Mouse (Mus musculus): Measurements from ENCODE around the gene Ikzf1. TPM values are rescaled to one million over a fixed set of nuclear protein-coding genes. Genes with fewer than 3 reads are reported as not detected.

Ikzf1 gene
- polyA plus RNA-seq, 1 experiment from 2014 or later, result 12.5 TPM

GRCm38 (mm10) chr11:11695211-11695887 is 10.5 kb downstream of the Ikzf1 start:
- Histone ChIP-seq H3K27ac (ENCODE audit: low read depth) (0 out of 2 replicates have a peak overlapping the region, but pooled peaks have one; percentile 11), H3K4me3 (ENCODE audit: low read depth, low read length) (no peak overlapping the region), H3K9ac (replicated peaks) (0 out of 2 replicates have a peak overlapping the region, but pooled peaks have one; percentile 12), H3K36me3 (replicated peaks; ENCODE audit: insufficient read depth, low read length) (peaks cover 14% of the 10 kb centered on the region), H3K4me1 (ENCODE audit: insufficient read depth) (peaks cover 37% of the 10 kb centered on the region), H3K4me2 (ENCODE audit: low read depth, low read length) (no peak overlapping the region; the same call in 1 of the 2 replicates), H3K9me3 (ENCODE audit: low read length) (no peaks in the 10 kb centered on the region), H3K27me3 (ENCODE audit: insufficient read depth, low read length) (no peaks in the 10 kb centered on the region)
- WGBS (ENCODE audit: insufficient replicate concordance), result 40% methylated on average over 6 of the region's 6 CpGs
- no peak for ATAC-seq
- no peak for DNase-seq
- no peak for TF ChIP-seq CTCF (IDR thresholded peaks at IDR 0.05; ENCODE audit: low read depth)
- no peak for TF ChIP-seq EP300 (IDR thresholded peaks at IDR 0.05; ENCODE audit: low read depth)

- 0 out of 2 replicates have a peak overlapping the region, but pooled peaks have one; percentile 12 for H3K9ac ChIP-seq (replicated peaks)
- no peak for TF ChIP-seq EP300 (IDR thresholded peaks at IDR 0.05; ENCODE audit: low read depth)
- TF ChIP-seq CTCF (IDR thresholded peaks at IDR 0.05; ENCODE audit: low read depth), result no peak
- H3K27ac ChIP-seq (ENCODE audit: low read depth), result 0 out of 2 replicates have a peak overlapping the region, but pooled peaks have one; percentile 11
- H3K36me3 ChIP-seq (replicated peaks; ENCODE audit: insufficient read depth, low read length), result peaks cover 19% of the 10 kb centered on the region
- H3K9me3 ChIP-seq (ENCODE audit: low read length), result no peaks in the 10 kb centered on the region
- ATAC-seq (no peak), DNase-seq (no peak)
- no peak overlapping the region; the same call in 1 of the 2 replicates for H3K4me2 ChIP-seq (ENCODE audit: low read depth, low read length)
- 57% methylated on average over 4 of the region's 4 CpGs for WGBS (ENCODE audit: insufficient replicate concordance)
- H3K4me3 ChIP-seq (ENCODE audit: low read depth, low read length), result no peak overlapping the region
- H3K27me3 ChIP-seq (ENCODE audit: insufficient read depth, low read length), result no peaks in the 10 kb centered on the region
- H3K4me1 ChIP-seq (ENCODE audit: insufficient read depth), result peaks cover 34% of the 10 kb centered on the region
These were observed 11.1 kb downstream of the Ikzf1 start for GRCm38 (mm10) chr11:11695907-11696306.

- H3K27ac ChIP-seq (ENCODE audit: low read depth), result no peak overlapping the region
- peaks cover 32% of the 10 kb centered on the region for H3K4me1 ChIP-seq (ENCODE audit: insufficient read depth)
These were observed 12.0 kb downstream of the Ikzf1 start for GRCm38 (mm10) chr11:11696814-11697213.

GRCm38 (mm10) chr11:11701378-11701777 is 16.6 kb downstream of the Ikzf1 start:
- peaks cover 41% of the 10 kb centered on the region for H3K36me3 ChIP-seq (replicated peaks; ENCODE audit: insufficient read depth, low read length)
- ATAC-seq, result no peak
- TF ChIP-seq CTCF (IDR thresholded peaks at IDR 0.05; ENCODE audit: low read depth), result no peak
- TF ChIP-seq EP300 (IDR thresholded peaks at IDR 0.05; ENCODE audit: low read depth), result no peak

More at GRCm38 (mm10) chr11:11696814-11697213, 12.0 kb downstream of the Ikzf1 start:
- 80% methylated on average over 3 of the region's 3 CpGs for WGBS (ENCODE audit: insufficient replicate concordance)
- Histone ChIP-seq H3K4me3 (ENCODE audit: low read depth, low read length) (no peak overlapping the region), H3K36me3 (replicated peaks; ENCODE audit: insufficient read depth, low read length) (peaks cover 26% of the 10 kb centered on the region), H3K9me3 (ENCODE audit: low read length) (no peaks in the 10 kb centered on the region), H3K9ac (replicated peaks) (no peak overlapping the region), H3K4me2 (ENCODE audit: low read depth, low read length) (no peak overlapping the region), H3K27me3 (ENCODE audit: insufficient read depth, low read length) (no peaks in the 10 kb centered on the region)
- ATAC-seq, result no peak
- TF ChIP-seq EP300 (IDR thresholded peaks at IDR 0.05; ENCODE audit: low read depth) (no peak), CTCF (IDR thresholded peaks at IDR 0.05; ENCODE audit: low read depth) (no peak)
- no peak for DNase-seq

GRCm38 (mm10) chr11:11703776-11704175 is 19.0 kb downstream of the Ikzf1 start:
- ATAC-seq, result no peak
- DNase-seq, result no peak
- Histone ChIP-seq H3K4me1 (ENCODE audit: insufficient read depth) (no peaks in the 10 kb centered on the region), H3K4me2 (ENCODE audit: low read depth, low read length) (no peak overlapping the region), H3K4me3 (ENCODE audit: low read depth, low read length) (no peak overlapping the region), H3K9ac (replicated peaks) (no peak overlapping the region), H3K36me3 (replicated peaks; ENCODE audit: insufficient read depth, low read length) (peaks cover 50% of the 10 kb centered on the region), H3K27me3 (ENCODE audit: insufficient read depth, low read length) (no peaks in the 10 kb centered on the region), H3K9me3 (ENCODE audit: low read length) (no peaks in the 10 kb centered on the region), H3K27ac (ENCODE audit: low read depth) (no peak overlapping the region)
- no peak for TF ChIP-seq EP300 (IDR thresholded peaks at IDR 0.05; ENCODE audit: low read depth)
- no peak for TF ChIP-seq CTCF (IDR thresholded peaks at IDR 0.05; ENCODE audit: low read depth)

More at GRCm38 (mm10) chr11:11701378-11701777, 16.6 kb downstream of the Ikzf1 start:
- no peak overlapping the region for H3K27ac ChIP-seq (ENCODE audit: low read depth)
- no peaks in the 10 kb centered on the region for H3K9me3 ChIP-seq (ENCODE audit: low read length)
- no peaks in the 10 kb centered on the region for H3K27me3 ChIP-seq (ENCODE audit: insufficient read depth, low read length)
- no peak for DNase-seq
- H3K9ac ChIP-seq (replicated peaks), result no peak overlapping the region
- H3K4me3 ChIP-seq (ENCODE audit: low read depth, low read length), result no peak overlapping the region
- 74% methylated on average over 6 of the region's 6 CpGs for WGBS (ENCODE audit: insufficient replicate concordance)
- no peak overlapping the region for H3K4me2 ChIP-seq (ENCODE audit: low read depth, low read length)
- H3K4me1 ChIP-seq (ENCODE audit: insufficient read depth), result 0 out of 2 replicates have a peak, but pooled peaks cover under 1% of the 10 kb centered on the region

- TF ChIP-seq EP300 (IDR thresholded peaks at IDR 0.05; ENCODE audit: low read depth), result no peak
- TF ChIP-seq CTCF (IDR thresholded peaks at IDR 0.05; ENCODE audit: low read depth), result no peak
- Histone ChIP-seq H3K27ac (ENCODE audit: low read depth) (no peak overlapping the region), H3K4me3 (ENCODE audit: low read depth, low read length) (no peak overlapping the region), H3K4me1 (ENCODE audit: insufficient read depth) (no peaks in the 10 kb centered on the region), H3K4me2 (ENCODE audit: low read depth, low read length) (no peak overlapping the region), H3K36me3 (replicated peaks; ENCODE audit: insufficient read depth, low read length) (peaks cover 41% of the 10 kb centered on the region), H3K9ac (replicated peaks) (no peak overlapping the region), H3K27me3 (ENCODE audit: insufficient read depth, low read length) (no peaks in the 10 kb centered on the region), H3K9me3 (ENCODE audit: low read length) (no peaks in the 10 kb centered on the region)
- 85% methylated on average over 9 of the region's 9 CpGs for WGBS (ENCODE audit: insufficient replicate concordance)
- DNase-seq (no peak), ATAC-seq (no peak)
These were observed 23.4 kb downstream of the Ikzf1 start for GRCm38 (mm10) chr11:11708154-11708719.
